Mouse (Mus musculus) midbrain, postnatal 0 days (tissue): Measurements from ENCODE around the gene Gm6890. TPM values are rescaled to one million over a fixed set of nuclear protein-coding genes. Genes with fewer than 3 reads are reported as not detected.
A peak's percentile ranks its signal among the peaks of the same experiment; 100 is the strongest.
"Not testable (repeated sequence)": the region's sequence is repeated elsewhere in the genome, so short reads cannot be mapped to it uniquely, and the experiment has no call there.

Experiments used
- ATAC-seq: fragments of 200-750 bp; cut with Nextera tagmentation; 2 replicates; pipeline ENCODE4 v1.8.0; 2017; ENCODE audit warnings: moderate number of reproducible peaks, mild to moderate bottlenecking, moderate TSS enrichment, moderate library complexity; ENCODE audit not compliant: low FRiP score
- DNase-seq: peaks from one replicate; pipeline ENCODE4 v3.0.0-alpha.2; 2015; ENCODE audit warnings: low spot score
- H3K27ac ChIP-seq: fragments of 300-500 bp; sonication (generic); 2 replicates; pipeline ENCODE4 v1.5.1; 2014; ENCODE audit warnings: low read depth, mild to moderate bottlenecking, low read length, mixed read lengths
- H3K27me3 ChIP-seq: fragments of 300-500 bp; sonication (generic); 2 replicates; pipeline ENCODE4 v1.6.1; 2014; ENCODE audit warnings: low read length, control low read depth, mixed read lengths; ENCODE audit not compliant: insufficient read depth
- H3K36me3 ChIP-seq: fragments of 300-500 bp; sonication (generic); 2 replicates; pipeline ENCODE4 v1.6.1; 2014; ENCODE audit warnings: low read length, control low read depth, mixed read lengths; ENCODE audit not compliant: insufficient read depth
- H3K4me1 ChIP-seq: fragments of 300-500 bp; sonication (generic); 2 replicates; pipeline ENCODE4 v1.6.1; 2014; ENCODE audit warnings: mild to moderate bottlenecking, control low read depth, antibody characterized with exemption, low read length, mixed read lengths; ENCODE audit not compliant: insufficient read depth
- H3K4me2 ChIP-seq: fragments of 300-500 bp; sonication (generic); 2 replicates; pipeline ENCODE4 v1.6.1; 2014; ENCODE audit warnings: low read depth, mild to moderate bottlenecking, low read length, mixed read lengths; ENCODE audit not compliant: poor library complexity, severe bottlenecking
- H3K4me3 ChIP-seq: fragments of 300-500 bp; sonication (generic); 2 replicates; pipeline ENCODE4 v1.5.1; 2014; ENCODE audit warnings: low read depth, mild to moderate bottlenecking, low read length, moderate library complexity
- H3K9ac ChIP-seq: fragments of 300-500 bp; sonication (generic); replicated peaks from 2 replicates; pipeline ENCODE4 v1.6.1; 2014; ENCODE audit warnings: mild to moderate bottlenecking, low read length, moderate library complexity, mixed read lengths; ENCODE audit not compliant: poor library complexity, severe bottlenecking
- H3K9me3 ChIP-seq: fragments of 300-500 bp; sonication (generic); 2 replicates; pipeline ENCODE4 v1.6.1; 2016; ENCODE audit warnings: low read length, control low read depth
- CTCF ChIP-seq: IDR thresholded peaks from 2 replicates; pipeline ENCODE4 v1.5.1; 2016; ENCODE audit warnings: antibody characterized with exemption, mild to moderate bottlenecking
- WGBS: fragments of 180-500 bp; shearing (Covaris S2); extraction: QIAGEN DNeasy Blood & Tissue Kit; methylation state at CpG from one replicate; pipeline ENCODE4 v1.1.7; 2014; 5-methylcytosine and 5-hydroxymethylcytosine counted together
- polyA plus RNA-seq: library from polyadenylated mRNA; unstranded; fragments of >200 nt; fragmentation: Nextera tagmentation; extraction: Ambion mirVana; gene quantifications from 2 replicates; pipeline ENCODE4 v1.2.1, GENCODE M21; 2015
- total RNA-seq: library from RNA; depleted of rRNA; stranded (reverse); fragments of >200 nt; gene quantifications from 2 replicates; pipeline ENCODE4 v1.2.3, GENCODE M21; 2014; rRNA removed

Gm6890 gene
- total RNA-seq (not detected in 2 replicates), polyA plus RNA-seq (not detected in 2 replicates)

DNA sequence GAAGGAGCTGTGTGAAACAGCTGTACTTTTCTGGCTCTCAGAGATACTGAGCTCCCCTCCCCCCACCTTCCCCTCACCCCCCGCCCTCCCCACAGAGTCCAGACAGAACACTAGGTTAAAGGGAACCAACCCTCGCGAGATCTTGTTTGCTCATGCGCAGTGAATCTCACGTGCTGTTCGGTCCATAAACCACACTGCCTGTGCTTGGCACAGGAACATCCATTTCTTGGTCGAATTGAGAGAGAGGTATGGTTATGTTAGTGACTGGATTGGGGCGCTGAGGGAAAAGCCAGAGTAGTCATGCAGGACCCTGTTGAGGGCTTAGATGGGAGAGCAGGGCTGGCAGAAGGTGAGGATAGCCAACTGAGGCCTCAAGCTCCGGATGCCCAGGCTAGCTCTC lies at the start of gene Gm6890:
Gene Gm6890, plus strand, starts transcription at position 301 of the 400 bp plus-strand sequence.
- not testable (repeated sequence) for H3K27me3 ChIP-seq

DNA sequence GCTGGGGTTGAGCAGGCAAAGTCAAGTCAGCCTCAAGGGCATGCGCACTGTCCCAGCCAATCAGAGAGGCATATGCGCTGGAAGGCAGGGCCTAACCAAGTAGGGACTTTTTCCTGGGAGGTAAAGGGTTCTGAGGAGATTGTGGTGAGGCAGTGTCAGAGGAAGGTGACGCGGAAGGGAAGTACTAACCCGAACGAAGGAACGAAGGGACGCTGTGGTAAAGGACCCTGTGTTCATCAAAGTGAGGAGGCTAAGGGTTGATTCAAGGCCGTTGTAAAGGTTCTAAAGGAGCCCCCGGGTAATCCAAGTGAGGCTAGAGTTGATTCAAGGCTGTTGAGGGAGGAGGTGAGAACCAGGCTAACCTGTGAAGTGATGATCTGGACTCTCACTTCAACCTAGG lies 14.5 kb upstream of the Gm6890 start:
- not testable (repeated sequence) for ATAC-seq, H3K9me3 ChIP-seq, H3K4me1 ChIP-seq, H3K36me3 ChIP-seq, H3K4me3 ChIP-seq, DNase-seq, H3K27ac ChIP-seq, H3K27me3 ChIP-seq, H3K9ac ChIP-seq, H3K4me2 ChIP-seq
- 84% methylated on average over 2 of the region's 10 CpGs for WGBS

More for the DNA sequence above, at the start of gene Gm6890:
- WGBS: 87% methylated on average over 8 of the region's 9 CpGs
- not testable (repeated sequence) for ATAC-seq, H3K4me1 ChIP-seq, H3K4me3 ChIP-seq, H3K9me3 ChIP-seq, H3K9ac ChIP-seq, H3K36me3 ChIP-seq, DNase-seq, H3K27ac ChIP-seq, H3K4me2 ChIP-seq

DNA sequence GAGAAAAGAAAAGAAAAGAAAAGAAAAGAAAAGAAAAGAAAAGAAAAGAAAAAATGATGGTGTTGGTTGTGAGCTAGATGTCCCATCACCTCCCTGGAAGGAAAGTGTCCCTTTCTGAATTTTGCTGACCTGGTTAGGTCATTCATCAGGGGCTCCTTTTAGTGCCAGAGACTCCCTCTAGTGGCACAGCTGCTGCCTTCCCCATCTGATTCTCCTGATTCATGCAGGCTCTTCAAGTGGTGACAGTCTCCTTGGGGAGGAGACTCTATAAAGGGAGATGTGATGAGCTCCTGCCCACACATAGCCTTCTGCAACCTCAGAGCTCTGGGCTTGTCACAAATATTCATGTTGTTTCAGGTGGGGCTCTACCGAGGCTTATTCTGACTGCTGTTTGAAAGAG lies 30.0 kb downstream of the Gm6890 start:
- not testable (repeated sequence) for H3K4me1 ChIP-seq, H3K27ac ChIP-seq, H3K4me2 ChIP-seq, H3K4me3 ChIP-seq, H3K9ac ChIP-seq, DNase-seq, H3K9me3 ChIP-seq, H3K36me3 ChIP-seq, H3K27me3 ChIP-seq, ATAC-seq
- WGBS: no CpG with 5 or more reads among the region's 1 CpGs
- TF ChIP-seq CTCF: peak; percentile 27

Other genes starting within 250 kb of the Gm6890 start
- gene Olfr1326-ps1, start 166.0 kb upstream of the Gm6890 start, total RNA-seq: not detected in 2 replicates
- gene Olfr1326-ps1, start 166.0 kb upstream of the Gm6890 start, polyA plus RNA-seq: not detected in 2 replicates
- not detected in 2 replicates for gene Olfr1325, start 148.2 kb upstream of the Gm6890 start, total RNA-seq
- not detected in 2 replicates for gene Olfr1325, start 148.2 kb upstream of the Gm6890 start, polyA plus RNA-seq
- 0.11 and 0.28 TPM in 2 replicates for gene Gm5640, start 95.3 kb upstream of the Gm6890 start, total RNA-seq
- 0.44 and 0.60 TPM in 2 replicates for gene Gm5640, start 95.3 kb upstream of the Gm6890 start, polyA plus RNA-seq
- 0.38 TPM in 1 of 2 replicates, not detected in the other for gene Gm5936, start 96.3 kb downstream of the Gm6890 start, total RNA-seq
- 0.17 and 0.40 TPM in 2 replicates for gene Gm5936, start 96.3 kb downstream of the Gm6890 start, polyA plus RNA-seq